In the genomic region with DNA sequence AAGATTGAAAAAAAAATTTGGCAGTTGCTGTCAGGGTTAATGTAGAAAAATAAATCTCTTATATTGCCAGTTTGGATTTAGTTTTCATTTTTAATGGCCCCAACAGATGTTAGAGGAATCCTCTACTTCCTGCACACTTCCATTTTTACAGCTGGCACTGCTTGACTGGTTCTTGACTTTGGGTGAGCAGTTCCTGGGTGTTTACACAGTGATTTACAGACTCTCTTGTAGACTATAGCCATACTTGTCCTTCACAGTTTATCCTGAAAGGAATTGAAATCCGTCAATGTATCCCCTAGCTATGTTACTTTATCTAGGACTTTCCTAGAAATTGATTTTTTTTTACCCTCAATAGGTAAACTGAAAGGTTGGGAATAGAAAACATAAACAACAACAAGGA, we compare ENCODE assay signal across 23 mouse cellular contexts.
"Had no signal": no experiment of that assay in that cellular context is flagged by ENCODE, and none has a peak within 500 bp of the region (broad histone marks: within the 10 kb centered on the region; RNA-seq: fewer than 3 reads in every experiment).

No protein-coding gene starts in this region.

- DNase-seq: gastrocnemius, postnatal 14 days; gastrocnemius, postnatal 36 days; heart, adult 11 months; heart, adult 2 months; heart, postnatal 14 days; heart, postnatal 36 days; kidney, adult 11 months; kidney, adult 8-10 months; kidney, postnatal 14 days; kidney, postnatal 36 days; layer of hippocampus, adult 9-11 months; layer of hippocampus, postnatal 36 days; left cerebral cortex, postnatal 4 days had no signal

- H3K9me3 ChIP-seq: heart, embryonic 13.5 days; heart, embryonic 15.5 days; hindbrain, embryonic 13.5 days; hindbrain, embryonic 15.5 days; limb, embryonic 12.5 days; limb, embryonic 15.5 days; liver, embryonic 12.5 days had no signal

- H3K4me2 ChIP-seq: heart, embryonic 11.5 days; heart, embryonic 13.5 days; heart, embryonic 15.5 days; hindbrain, embryonic 13.5 days; hindbrain, embryonic 15.5 days; limb, embryonic 12.5 days; limb, embryonic 15.5 days; liver, embryonic 12.5 days had no signal

- H3K4me1 ChIP-seq: heart, embryonic 13.5 days; heart, embryonic 15.5 days; hindbrain, embryonic 13.5 days; hindbrain, embryonic 15.5 days; limb, embryonic 12.5 days; limb, embryonic 15.5 days; liver, embryonic 12.5 days had no signal

- H3K36me3 ChIP-seq: heart, embryonic 13.5 days; heart, embryonic 15.5 days; hindbrain, embryonic 13.5 days; hindbrain, embryonic 15.5 days; limb, embryonic 12.5 days; limb, embryonic 15.5 days; liver, embryonic 12.5 days had no signal

- ATAC-seq: hindbrain, postnatal 0 days; intestine, embryonic 16.5 days; liver, embryonic 12.5 days had no signal

- H3K27me3 ChIP-seq: heart, embryonic 13.5 days; heart, embryonic 15.5 days; hindbrain, embryonic 13.5 days; hindbrain, embryonic 15.5 days; limb, embryonic 12.5 days; limb, embryonic 15.5 days; liver, embryonic 12.5 days had no signal

- H3K4me3 ChIP-seq: heart, adult 2 months; heart, embryonic 13.5 days; heart, embryonic 15.5 days; hindbrain, embryonic 13.5 days; hindbrain, embryonic 15.5 days; limb, embryonic 12.5 days; limb, embryonic 15.5 days; liver, embryonic 12.5 days had no signal

- H3K27ac ChIP-seq: heart, adult 2 months; heart, embryonic 13.5 days; heart, embryonic 15.5 days; hindbrain, embryonic 13.5 days; hindbrain, embryonic 15.5 days; hindbrain, postnatal 0 days; limb, embryonic 12.5 days; limb, embryonic 15.5 days; liver, embryonic 12.5 days had no signal

- H3K9ac ChIP-seq: heart, embryonic 13.5 days; heart, embryonic 15.5 days; hindbrain, embryonic 13.5 days; hindbrain, embryonic 15.5 days; limb, embryonic 12.5 days; limb, embryonic 15.5 days; liver, embryonic 12.5 days had no signal
